Mouse (Mus musculus): ENCODE data around the gene Klrg1. TPM values are rescaled to one million over a fixed set of nuclear protein-coding genes. Genes with fewer than 3 reads are reported as not detected.

The Klrg1 gene
- polyA plus RNA-seq, 1 experiment from 2014 or later: 0.75 TPM

GRCm38 (mm10) chr6:122291264-122291663 lies 8.6 kb upstream of the Klrg1 start:
- WGBS: 82% methylated on average over 2 of the region's 2 CpGs
- no peak for ATAC-seq (ENCODE audit: low FRiP score, low read depth)

DNA sequence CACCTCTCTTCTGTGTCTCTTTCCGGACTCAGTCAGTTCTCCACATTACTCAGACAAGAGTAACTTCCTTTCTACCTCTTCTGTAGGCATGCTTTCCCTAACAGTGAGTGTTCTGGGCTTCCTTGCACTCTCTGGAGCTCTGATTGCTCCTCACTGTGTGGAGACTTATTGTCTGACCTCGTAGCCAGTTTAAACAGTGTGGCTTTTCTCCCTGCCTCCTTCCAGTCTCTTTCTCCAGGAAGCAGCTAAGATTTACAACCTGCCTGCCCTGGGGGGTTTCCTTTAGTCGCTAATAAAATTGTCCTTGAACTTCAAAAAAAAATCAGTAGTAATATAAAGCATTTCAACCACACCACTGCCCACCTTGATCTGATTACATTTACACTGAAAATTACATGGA lies 7.6 kb upstream of the Klrg1 start:
- WGBS: 65% methylated on average over 3 of the region's 3 CpGs
- ATAC-seq (ENCODE audit: low FRiP score, low read depth): no peak
- H3K9ac ChIP-seq: no peak overlapping the region
- no peak overlapping the region for H3K4me2 ChIP-seq
- H3K36me3 ChIP-seq: no peaks in the 10 kb centered on the region
- no peak overlapping the region for H3K27ac ChIP-seq (replicated peaks)
- H3K4me3 ChIP-seq: no peak overlapping the region
- no peaks in the 10 kb centered on the region for H3K27me3 ChIP-seq
- H3K4me1 ChIP-seq (replicated peaks): no peaks in the 10 kb centered on the region
- H3K9me3 ChIP-seq: no peaks in the 10 kb centered on the region

More at GRCm38 (mm10) chr6:122291264-122291663, 8.6 kb upstream of the Klrg1 start:
- Histone ChIP-seq H3K4me1 (replicated peaks) (peaks cover 9% of the 10 kb centered on the region), H3K27ac (replicated peaks) (no peak overlapping the region), H3K4me2 (no peak overlapping the region), H3K4me3 (no peak overlapping the region), H3K9ac (no peak overlapping the region), H3K36me3 (no peaks in the 10 kb centered on the region), H3K27me3 (no peaks in the 10 kb centered on the region), H3K9me3 (no peaks in the 10 kb centered on the region)

- H3K4me3 ChIP-seq: no peak overlapping the region
- WGBS: 68% methylated on average over 1 of the region's 1 CpGs
- H3K9me3 ChIP-seq: no peaks in the 10 kb centered on the region
- no peak overlapping the region for H3K27ac ChIP-seq (replicated peaks)
- H3K4me1 ChIP-seq (replicated peaks): no peaks in the 10 kb centered on the region
- H3K4me2 ChIP-seq: no peak overlapping the region
- H3K27me3 ChIP-seq: no peaks in the 10 kb centered on the region
- ATAC-seq (ENCODE audit: low FRiP score, low read depth): no peak
- no peak overlapping the region for H3K9ac ChIP-seq
- no peaks in the 10 kb centered on the region for H3K36me3 ChIP-seq
Measured at GRCm38 (mm10) chr6:122289313-122289712, 6.6 kb upstream of the Klrg1 start.

DNA sequence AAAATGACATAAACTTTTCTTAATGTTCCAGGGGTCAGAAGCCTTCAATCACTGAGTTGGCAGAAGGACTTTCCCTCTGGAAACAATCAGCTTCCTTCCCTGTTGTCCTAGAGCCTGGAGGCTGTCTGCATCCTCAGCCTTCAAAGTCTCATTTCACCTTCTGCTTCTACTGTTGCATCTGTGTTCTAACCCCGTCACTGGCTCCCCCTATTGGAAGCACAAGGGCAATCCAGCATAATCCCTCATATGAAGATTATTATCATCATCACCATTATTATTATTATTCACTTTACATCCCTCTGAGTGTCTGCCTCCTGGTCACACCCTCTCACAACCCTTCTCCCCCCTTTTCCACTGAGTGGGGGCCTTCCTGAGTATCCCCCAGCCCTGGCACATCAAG lies 5.6 kb upstream of the Klrg1 start:
- no peak overlapping the region for H3K4me2 ChIP-seq
- no peaks in the 10 kb centered on the region for H3K27me3 ChIP-seq
- H3K9me3 ChIP-seq: no peaks in the 10 kb centered on the region
- no peak for ATAC-seq (ENCODE audit: low FRiP score, low read depth)
- WGBS: 59% methylated on average over 1 of the region's 1 CpGs
- H3K9ac ChIP-seq: no peak overlapping the region
- H3K4me1 ChIP-seq (replicated peaks): no peaks in the 10 kb centered on the region
- H3K36me3 ChIP-seq: no peaks in the 10 kb centered on the region
- H3K4me3 ChIP-seq: no peak overlapping the region
- no peak overlapping the region for H3K27ac ChIP-seq (replicated peaks)

GRCm38 (mm10) chr6:122284823-122285222 lies 2.1 kb upstream of the Klrg1 start:
- no peak for ATAC-seq (ENCODE audit: low FRiP score, low read depth)
- 95% methylated on average over 1 of the region's 1 CpGs for WGBS

DNA sequence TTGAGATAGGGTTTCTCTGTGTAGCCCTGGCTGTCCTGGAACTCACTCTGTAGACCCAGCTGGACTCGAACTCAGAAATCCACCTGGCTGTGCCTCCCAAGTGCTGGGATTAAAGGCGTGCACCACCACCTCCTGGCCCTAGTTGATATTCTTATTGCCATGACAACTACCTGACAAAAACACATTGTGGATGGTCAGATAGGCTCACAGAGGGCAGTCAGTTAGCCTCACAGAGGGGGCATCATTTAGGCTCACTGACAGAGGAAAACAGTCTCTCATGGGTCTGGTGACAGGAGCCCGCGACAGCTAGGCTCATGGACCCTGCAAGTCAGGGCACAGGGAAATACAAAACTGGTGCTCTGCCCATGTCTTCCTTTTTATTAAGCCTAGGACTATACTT lies 1.6 kb upstream of the Klrg1 start:
- Histone ChIP-seq H3K9me3 (no peaks in the 10 kb centered on the region), H3K27me3 (no peaks in the 10 kb centered on the region), H3K4me3 (no peak overlapping the region), H3K27ac (replicated peaks) (no peak overlapping the region), H3K4me2 (no peak overlapping the region), H3K9ac (no peak overlapping the region), H3K36me3 (no peaks in the 10 kb centered on the region), H3K4me1 (replicated peaks) (no peaks in the 10 kb centered on the region)
- WGBS: 82% methylated on average over 4 of the region's 4 CpGs
- ATAC-seq (ENCODE audit: low FRiP score, low read depth): no peak

More at GRCm38 (mm10) chr6:122284823-122285222, 2.1 kb upstream of the Klrg1 start:
- no peak overlapping the region for H3K9ac ChIP-seq
- H3K4me1 ChIP-seq (replicated peaks): no peaks in the 10 kb centered on the region
- no peaks in the 10 kb centered on the region for H3K36me3 ChIP-seq
- H3K4me3 ChIP-seq: no peak overlapping the region
- no peak overlapping the region for H3K4me2 ChIP-seq
- H3K27ac ChIP-seq (replicated peaks): no peak overlapping the region
- no peaks in the 10 kb centered on the region for H3K27me3 ChIP-seq
- H3K9me3 ChIP-seq: no peaks in the 10 kb centered on the region

GRCm38 (mm10) chr6:122283429-122283828 lies 747 bp upstream of the Klrg1 start:
- Histone ChIP-seq H3K27ac (replicated peaks) (no peak overlapping the region), H3K27me3 (no peaks in the 10 kb centered on the region), H3K9ac (no peak overlapping the region), H3K4me2 (no peak overlapping the region), H3K4me3 (no peak overlapping the region), H3K36me3 (no peaks in the 10 kb centered on the region), H3K9me3 (no peaks in the 10 kb centered on the region), H3K4me1 (replicated peaks) (no peaks in the 10 kb centered on the region)
- WGBS: 90% methylated on average over 2 of the region's 2 CpGs
- no peak for ATAC-seq (ENCODE audit: low FRiP score, low read depth)

DNA sequence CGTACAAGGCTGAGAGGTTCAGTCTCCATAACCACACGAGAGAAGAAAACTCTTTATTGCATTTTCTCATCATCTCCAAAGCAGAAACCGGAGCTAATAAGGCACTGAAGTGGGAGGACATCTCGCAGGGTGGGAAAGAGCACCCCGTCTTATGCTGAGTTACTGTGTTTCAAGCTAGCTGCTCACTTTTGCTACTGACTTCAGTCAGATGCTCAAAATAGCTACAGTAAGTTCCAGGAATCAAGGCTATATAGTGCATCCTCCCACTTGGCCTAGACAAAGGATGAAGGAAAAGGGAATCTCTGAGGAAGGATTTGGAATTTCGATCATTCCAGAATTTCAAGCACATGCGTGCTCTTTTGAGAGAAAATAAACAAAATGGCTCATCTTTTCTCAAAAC lies 6.1 kb downstream of the Klrg1 start:
- no peak overlapping the region for H3K4me3 ChIP-seq
- H3K9ac ChIP-seq: no peak overlapping the region
- H3K27me3 ChIP-seq: no peaks in the 10 kb centered on the region
- no peaks in the 10 kb centered on the region for H3K9me3 ChIP-seq
- no peak overlapping the region for H3K4me2 ChIP-seq
- WGBS: 87% methylated on average over 7 of the region's 7 CpGs
- no peaks in the 10 kb centered on the region; the same call in 1 of the 2 replicates for H3K4me1 ChIP-seq (replicated peaks)
- ATAC-seq (ENCODE audit: low FRiP score, low read depth): no peak
- H3K36me3 ChIP-seq: no peaks in the 10 kb centered on the region
- H3K27ac ChIP-seq (replicated peaks): no peak overlapping the region

DNA sequence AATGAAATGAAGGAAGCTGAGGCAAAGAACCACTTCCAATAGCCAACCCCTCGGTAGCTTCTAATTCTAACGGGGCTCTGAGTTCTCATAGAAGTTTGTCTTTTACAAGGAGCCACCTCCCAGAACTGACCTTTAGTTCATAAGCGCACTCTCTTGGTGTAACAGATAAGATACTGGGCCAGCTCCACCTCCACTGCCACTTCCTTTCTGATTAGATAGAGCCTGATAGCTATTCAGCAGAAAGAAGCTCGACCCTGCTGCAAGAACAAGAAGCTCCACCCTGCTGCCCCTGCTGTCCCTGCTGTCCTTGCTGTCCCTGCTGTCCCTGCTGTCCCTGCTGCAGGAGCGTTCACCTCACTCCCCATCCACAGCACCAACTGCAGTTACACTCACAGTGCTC lies 8.1 kb downstream of the Klrg1 start:
- Histone ChIP-seq H3K36me3 (no peaks in the 10 kb centered on the region), H3K4me3 (no peak overlapping the region), H3K9me3 (no peaks in the 10 kb centered on the region), H3K27ac (replicated peaks) (no peak overlapping the region), H3K4me2 (no peak overlapping the region), H3K27me3 (no peaks in the 10 kb centered on the region), H3K4me1 (replicated peaks) (no peaks in the 10 kb centered on the region; the same call in 1 of the 2 replicates), H3K9ac (no peak overlapping the region)
- ATAC-seq (ENCODE audit: low FRiP score, low read depth): no peak
- 70% methylated on average over 5 of the region's 5 CpGs for WGBS

- Histone ChIP-seq H3K36me3 (no peaks in the 10 kb centered on the region), H3K9ac (no peak overlapping the region), H3K4me3 (no peak overlapping the region), H3K4me2 (no peak overlapping the region), H3K27me3 (no peaks in the 10 kb centered on the region), H3K27ac (replicated peaks) (no peak overlapping the region), H3K9me3 (no peaks in the 10 kb centered on the region), H3K4me1 (replicated peaks) (no peaks in the 10 kb centered on the region; the same call in 1 of the 2 replicates)
- no peak for ATAC-seq (ENCODE audit: low FRiP score, low read depth)
- 81% methylated on average over 11 of the region's 11 CpGs for WGBS
Measured at GRCm38 (mm10) chr6:122270152-122270551, 12.5 kb downstream of the Klrg1 start.

DNA sequence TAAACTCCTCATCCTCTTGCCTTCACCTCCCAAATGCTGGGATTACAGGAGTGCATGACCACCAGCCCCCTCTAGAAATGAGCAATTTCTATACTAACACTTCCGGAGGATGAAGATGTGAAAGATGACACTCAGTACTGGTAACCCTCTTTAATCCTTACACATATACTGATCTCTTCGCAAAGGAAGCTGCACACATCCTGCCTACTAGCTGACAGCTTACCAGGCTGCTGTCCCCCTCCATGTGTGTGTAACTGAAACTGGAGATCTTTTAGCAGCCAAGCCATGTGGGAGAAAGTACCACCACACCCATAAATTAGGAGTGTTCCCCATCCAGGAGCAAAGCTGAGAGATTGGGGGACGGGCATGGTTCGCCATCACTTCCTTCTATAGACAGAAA lies 13.5 kb downstream of the Klrg1 start:
- Histone ChIP-seq H3K36me3 (no peaks in the 10 kb centered on the region), H3K27ac (replicated peaks) (no peak overlapping the region), H3K9me3 (no peaks in the 10 kb centered on the region), H3K4me3 (no peak overlapping the region), H3K27me3 (no peaks in the 10 kb centered on the region), H3K4me1 (replicated peaks) (no peaks in the 10 kb centered on the region), H3K9ac (no peak overlapping the region), H3K4me2 (no peak overlapping the region)
- ATAC-seq (ENCODE audit: low FRiP score, low read depth): no peak
- WGBS: 93% methylated on average over 4 of the region's 4 CpGs

- H3K9ac ChIP-seq: no peak overlapping the region
- H3K27ac ChIP-seq (replicated peaks): no peak overlapping the region
- H3K4me1 ChIP-seq (replicated peaks): no peaks in the 10 kb centered on the region
- no peaks in the 10 kb centered on the region for H3K27me3 ChIP-seq
- peak; percentile 63; the same call in 1 of the 2 replicates for ATAC-seq (ENCODE audit: low FRiP score, low read depth)
- no peak overlapping the region for H3K4me2 ChIP-seq
- H3K36me3 ChIP-seq: no peaks in the 10 kb centered on the region
- no peak overlapping the region for H3K4me3 ChIP-seq
- WGBS: 48% methylated on average over 3 of the region's 3 CpGs
- no peaks in the 10 kb centered on the region for H3K9me3 ChIP-seq
Measured at GRCm38 (mm10) chr6:122268561-122268960, 14.1 kb downstream of the Klrg1 start.

- WGBS: 80% methylated on average over 8 of the region's 8 CpGs
- ATAC-seq (ENCODE audit: low FRiP score, low read depth): no peak
- no peaks in the 10 kb centered on the region for H3K9me3 ChIP-seq
- H3K4me2 ChIP-seq: no peak overlapping the region
- H3K9ac ChIP-seq: no peak overlapping the region
- H3K36me3 ChIP-seq: no peaks in the 10 kb centered on the region
- H3K4me1 ChIP-seq (replicated peaks): no peaks in the 10 kb centered on the region
- 0 out of 2 replicates have a peak, but pooled peaks cover 6% of the 10 kb centered on the region for H3K27me3 ChIP-seq
- no peak overlapping the region for H3K4me3 ChIP-seq
- H3K27ac ChIP-seq (replicated peaks): no peak overlapping the region
Measured at GRCm38 (mm10) chr6:122262543-122262942, 20.1 kb downstream of the Klrg1 start.
